Mouse (Mus musculus) large intestine, adult 2 months (tissue): ENCODE measurements around the gene Snx29. TPM values are rescaled to one million over a fixed set of nuclear protein-coding genes. Genes with fewer than 3 reads are reported as not detected.
A peak's percentile ranks its signal among the peaks of the same experiment; 100 is the strongest.

Experiments used
- DNase-seq: peaks from one replicate; pipeline ENCODE4 v3.0.0-alpha.2; 2012; ENCODE audit warnings: low read depth, low spot score
- WGBS: fragments of 180-500 bp; shearing (Covaris S2); methylation state at CpG from one replicate; pipeline ENCODE4 v1.1.7; 2018; 5-methylcytosine and 5-hydroxymethylcytosine counted together
- polyA plus RNA-seq: library from polyadenylated mRNA; depleted of rRNA; stranded (reverse); fragments of >200 nt; gene quantifications from 2 replicates; pipeline ENCODE4 v1.2.3, GENCODE M21; 2012

Snx29 gene
- polyA plus RNA-seq, 1 experiment = 2.8 TPM

- 44% methylated on average over 2 of the region's 2 CpGs for WGBS
- peak; percentile 27 for DNase-seq
Measured at GRCm38 (mm10) chr16:11652686-11653366, 330.1 kb downstream of the Snx29 start.

GRCm38 (mm10) chr16:11655893-11656292 lies 333.2 kb downstream of the Snx29 start:
- 88% methylated on average over 3 of the region's 3 CpGs for WGBS

GRCm38 (mm10) chr16:11657111-11657510 lies 334.4 kb downstream of the Snx29 start:
- no peak for DNase-seq
- 64% methylated on average over 1 of the region's 1 CpGs for WGBS

More at GRCm38 (mm10) chr16:11655893-11656292, 333.2 kb downstream of the Snx29 start:
- DNase-seq = no peak

GRCm38 (mm10) chr16:11659111-11659720 lies 336.5 kb downstream of the Snx29 start:
- 90% methylated on average over 6 of the region's 6 CpGs for WGBS
- DNase-seq = no peak

GRCm38 (mm10) chr16:11664896-11665705 lies 342.4 kb downstream of the Snx29 start:
- no peak for DNase-seq
- WGBS = 84% methylated on average over 13 of the region's 13 CpGs

DNA sequence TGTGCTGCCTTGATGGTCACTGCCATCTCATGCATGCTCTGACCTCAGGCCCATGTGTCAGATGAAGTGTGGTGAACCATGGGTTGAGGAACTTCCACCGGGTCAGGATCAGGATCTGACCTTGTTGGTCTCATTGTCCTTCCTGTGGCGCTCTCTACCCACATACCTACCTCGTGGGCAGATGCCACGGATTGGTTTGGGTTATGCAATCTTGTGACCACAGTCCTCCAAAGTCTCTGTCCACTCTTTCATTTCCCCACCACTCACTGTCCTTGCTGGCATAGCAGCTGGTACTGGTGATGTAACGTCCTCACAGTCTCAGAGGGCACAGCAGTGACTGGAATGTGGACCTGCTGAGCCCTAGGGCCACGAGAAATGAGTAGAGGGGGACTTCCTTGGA lies 343.2 kb downstream of the Snx29 start:
- no peak for DNase-seq
- 81% methylated on average over 6 of the region's 6 CpGs for WGBS

GRCm38 (mm10) chr16:11668375-11668774 lies 345.7 kb downstream of the Snx29 start:
- WGBS = 84% methylated on average over 1 of the region's 1 CpGs
- DNase-seq = no peak

DNA sequence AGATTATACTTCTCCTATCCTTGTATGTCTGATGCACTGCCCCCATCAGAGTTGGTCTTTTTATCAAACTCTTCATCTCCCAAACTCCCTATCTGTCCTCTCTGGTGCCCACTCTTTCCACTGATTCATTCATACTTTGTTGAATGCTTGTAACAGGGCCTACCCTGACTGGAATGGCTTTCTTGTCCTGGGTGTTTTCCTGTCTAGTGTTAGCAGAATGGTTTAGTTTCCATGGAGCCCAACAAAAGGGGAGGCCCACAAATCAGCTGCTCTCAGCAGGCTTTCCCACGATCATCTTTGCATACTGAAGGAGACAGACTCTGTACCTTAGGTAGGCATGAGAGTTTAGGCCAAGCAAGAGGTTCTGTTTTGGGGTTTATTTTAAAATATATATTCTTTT lies 346.2 kb downstream of the Snx29 start:
- WGBS = 81% methylated on average over 1 of the region's 1 CpGs
- DNase-seq = no peak

DNA sequence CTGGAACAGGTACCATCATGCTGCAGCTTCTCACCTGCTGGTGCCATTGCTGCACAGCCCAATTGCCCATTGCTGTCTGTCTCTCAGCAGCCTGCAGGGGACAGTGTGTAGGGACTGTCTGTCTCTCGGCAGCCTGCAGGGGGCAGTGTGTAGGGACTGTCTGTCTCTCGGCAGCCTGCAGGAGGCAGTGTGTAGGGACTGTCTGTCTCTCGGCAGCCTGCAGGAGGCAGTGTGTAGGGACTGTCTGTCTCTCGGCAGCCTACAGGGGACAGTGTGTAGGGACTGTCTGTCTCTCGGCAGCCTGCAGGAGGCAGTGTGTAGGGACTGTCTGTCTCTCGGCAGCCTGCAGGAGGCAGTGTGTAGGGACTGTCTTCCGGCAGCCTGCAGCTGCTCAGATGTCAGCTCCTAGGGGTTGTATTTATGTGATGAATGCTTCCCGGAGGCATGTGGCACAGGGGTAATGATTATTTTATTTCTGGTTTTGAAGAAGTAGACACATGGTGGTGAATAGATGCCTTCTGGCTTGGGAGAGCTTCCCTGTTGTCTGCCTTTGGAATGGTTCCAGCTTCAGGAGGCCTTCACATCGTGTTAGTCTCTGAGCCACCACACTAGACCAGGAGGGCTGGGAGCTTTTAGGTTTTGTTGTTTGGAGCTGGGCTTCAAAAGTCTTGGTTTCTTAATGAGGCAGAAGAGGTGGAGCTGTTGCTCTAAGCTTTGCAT lies 347.7 kb downstream of the Snx29 start:
- DNase-seq = no peak
- 75% methylated on average over 9 of the region's 9 CpGs for WGBS

DNA sequence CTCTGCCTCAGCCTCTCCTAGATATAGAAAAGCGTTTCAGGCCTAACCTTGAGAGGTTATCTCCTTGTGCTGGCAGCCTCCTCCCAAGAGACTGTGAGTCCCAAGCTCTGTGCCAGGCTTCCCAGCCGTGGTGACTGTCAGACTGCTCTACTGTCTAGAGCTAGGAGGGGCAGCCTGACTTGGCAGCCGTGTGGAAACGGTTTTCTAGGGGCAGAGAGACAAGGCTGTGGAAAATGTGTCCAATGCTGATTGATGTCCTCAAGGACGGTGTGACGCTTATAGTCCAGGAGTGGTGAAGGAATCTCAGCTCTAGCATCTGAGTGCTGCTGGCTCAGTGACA lies 348.2 kb downstream of the Snx29 start:
- 43% methylated on average over 6 of the region's 6 CpGs for WGBS
- no peak for DNase-seq

- 71% methylated on average over 4 of the region's 4 CpGs for WGBS
- no peak for DNase-seq
Measured at GRCm38 (mm10) chr16:11676006-11676405, 353.3 kb downstream of the Snx29 start.

DNA sequence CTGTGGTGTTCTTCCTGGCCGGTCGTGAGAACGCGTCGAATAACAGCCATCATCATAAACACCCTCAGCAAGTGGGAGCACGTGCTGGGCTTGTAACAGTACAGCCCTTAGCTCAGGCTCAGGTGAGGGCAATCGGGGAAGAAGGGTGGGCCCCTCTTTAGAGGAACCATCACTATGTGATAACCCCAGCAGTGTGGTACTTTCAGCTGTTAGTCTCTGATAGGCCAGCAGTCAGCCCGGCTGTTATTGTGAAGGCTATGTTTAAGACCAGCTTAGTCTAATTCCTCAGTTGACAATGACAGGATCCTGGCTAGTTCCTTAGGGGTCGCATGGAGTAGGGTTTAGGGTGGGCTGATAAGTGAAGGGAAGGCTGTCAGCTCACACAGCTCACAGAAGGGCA lies 362.6 kb downstream of the Snx29 start:
- no peak for DNase-seq
- WGBS = 92% methylated on average over 9 of the region's 9 CpGs

DNA sequence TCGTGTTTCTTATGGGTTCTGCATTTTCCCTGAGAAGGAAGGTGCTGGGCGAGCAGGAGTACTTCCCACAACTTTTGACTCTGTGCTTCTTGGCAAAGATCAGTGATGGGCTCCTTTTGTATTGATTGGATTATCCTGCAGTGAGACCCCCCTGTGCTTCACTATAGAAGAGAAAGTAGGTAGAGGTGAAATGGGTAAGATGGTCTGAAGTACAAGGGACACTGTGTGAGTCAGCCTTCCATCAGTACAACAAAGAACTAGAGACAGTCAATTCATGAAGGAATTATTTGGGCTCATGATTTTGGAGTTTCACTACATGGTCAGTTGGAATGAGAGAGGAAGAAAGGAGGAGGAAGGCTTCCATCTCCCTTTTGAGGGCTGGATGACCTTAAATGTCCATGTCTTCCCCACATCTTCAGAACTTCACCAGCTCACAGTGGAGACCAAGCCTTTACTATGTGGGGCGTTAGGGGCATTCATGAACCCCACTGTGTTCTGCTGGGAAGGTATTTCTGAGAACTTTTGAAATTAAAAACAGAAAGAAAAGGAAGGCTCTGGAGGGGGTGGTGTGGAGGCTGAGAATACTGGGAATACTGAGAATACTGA lies 363.1 kb downstream of the Snx29 start:
- 94% methylated on average over 3 of the region's 3 CpGs for WGBS
- DNase-seq = no peak

- no peak for DNase-seq
Measured at GRCm38 (mm10) chr16:11687836-11688235, 365.1 kb downstream of the Snx29 start.

DNA sequence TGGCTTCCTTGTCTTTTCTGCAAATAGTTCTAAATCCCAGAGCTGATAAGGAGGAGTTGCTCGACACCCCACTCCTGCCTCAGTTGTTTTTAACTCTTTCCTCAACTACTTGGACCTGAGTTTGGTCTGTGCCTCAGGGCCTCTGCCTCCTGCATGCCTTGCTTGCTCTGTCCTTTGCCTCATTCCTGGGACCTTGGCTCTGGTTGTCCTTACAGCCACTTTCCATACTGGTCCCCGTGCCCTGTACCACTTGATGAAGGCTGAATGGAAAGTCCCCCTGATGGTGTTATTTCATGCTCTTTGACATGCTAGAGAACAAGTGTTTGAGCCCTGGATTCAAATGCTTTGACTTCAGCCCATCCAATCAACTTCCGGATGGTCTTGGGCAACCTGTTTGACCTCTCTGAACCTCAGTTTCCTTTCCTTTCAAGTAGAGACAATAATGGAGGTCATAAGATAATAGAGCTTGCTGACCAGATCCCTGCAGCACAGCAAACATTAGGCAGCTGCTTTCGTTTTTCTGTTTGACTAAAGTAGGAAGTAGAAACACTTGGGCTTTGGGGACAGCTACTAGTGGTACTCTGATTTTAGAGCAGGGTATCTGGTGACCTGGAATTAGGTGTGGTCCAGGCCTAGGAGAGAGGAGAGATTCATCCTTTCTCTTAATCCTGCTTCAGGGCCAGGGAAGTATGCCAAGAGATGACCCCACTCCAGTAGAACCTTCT lies 365.7 kb downstream of the Snx29 start:
- WGBS = 65% methylated on average over 4 of the region's 4 CpGs

GRCm38 (mm10) chr16:11690097-11690496 lies 367.4 kb downstream of the Snx29 start:
- DNase-seq = no peak
- 84% methylated on average over 8 of the region's 8 CpGs for WGBS

More for the DNA sequence above, 365.7 kb downstream of the Snx29 start:
- DNase-seq = no peak

- 60% methylated on average over 4 of the region's 4 CpGs for WGBS
- DNase-seq = no peak
Measured at GRCm38 (mm10) chr16:11690756-11691155, 368.0 kb downstream of the Snx29 start.

DNA sequence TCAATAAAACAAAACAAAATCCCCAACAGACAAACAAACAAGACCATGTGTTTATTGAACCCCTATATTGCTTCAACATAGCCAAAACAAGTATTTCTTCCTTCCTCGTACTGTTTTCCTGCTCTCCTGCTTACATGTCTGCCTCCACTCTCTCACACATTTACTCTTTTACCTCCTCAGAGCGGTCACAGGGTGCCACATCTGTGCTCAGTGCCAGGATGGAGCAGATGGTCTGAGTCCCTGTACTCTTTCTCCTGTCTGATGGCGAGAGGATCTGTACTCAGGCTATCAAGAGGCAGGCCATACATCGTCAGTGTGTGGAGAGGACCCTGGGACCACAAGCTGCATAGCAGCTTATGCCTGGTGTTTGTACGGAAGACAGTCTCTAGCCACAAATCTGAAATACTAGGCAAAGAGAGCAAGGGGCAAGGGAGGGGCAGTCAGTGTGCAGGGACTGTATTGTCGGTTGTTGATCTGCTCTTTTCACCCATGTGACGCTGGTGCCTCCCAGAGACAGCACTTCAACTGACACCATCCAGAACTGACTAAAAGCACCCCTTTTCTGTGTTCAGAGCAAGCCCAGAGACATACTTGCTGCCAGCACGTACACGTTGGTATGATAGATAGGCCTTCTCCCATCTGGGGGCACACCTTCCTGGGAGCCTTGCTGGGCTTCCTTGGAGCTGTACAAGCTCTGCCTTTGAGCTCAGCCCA lies 368.9 kb downstream of the Snx29 start:
- DNase-seq = no peak
- 74% methylated on average over 9 of the region's 9 CpGs for WGBS

DNA sequence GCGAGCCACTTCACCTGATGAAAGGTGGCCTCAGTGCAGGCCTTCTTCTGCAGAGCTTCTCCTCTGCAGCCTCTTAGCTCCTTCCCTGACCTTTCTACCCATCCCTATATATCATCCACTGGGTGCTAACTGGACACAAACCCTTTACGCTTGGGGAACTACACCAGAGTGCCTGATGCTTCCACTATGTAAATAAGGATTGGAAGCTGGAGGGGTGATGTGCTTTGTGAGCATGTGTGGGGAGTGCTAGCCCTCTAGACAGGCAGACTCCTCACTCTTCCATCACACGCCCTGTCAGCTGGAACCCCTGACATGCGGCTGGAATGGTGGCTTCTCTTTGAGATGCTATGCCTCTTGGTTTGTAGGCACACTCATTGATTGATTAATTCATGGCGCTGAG lies 370.0 kb downstream of the Snx29 start:
- DNase-seq = no peak
- WGBS = 82% methylated on average over 5 of the region's 5 CpGs
